Mouse (Mus musculus) megakaryocyte, embryonic 14.5 days (primary cell): ENCODE measurements around the gene Nid1.
"Not testable (repeated sequence)": the region's sequence is repeated elsewhere in the genome, so short reads cannot be mapped to it uniquely, and the experiment has no call there.

ENCODE experiments used
- FLI1 ChIP-seq: IDR thresholded peaks from 2 replicates; pipeline ENCODE4 v1.6.1; 2012; ENCODE audit warnings: low read length, inconsistent platforms, mixed read lengths
- GATA1 ChIP-seq: IDR thresholded peaks from 3 replicates; pipeline ENCODE4 v1.6.1; 2012; ENCODE audit warnings: mixed read lengths, low read length, inconsistent platforms, borderline replicate concordance

- TF ChIP-seq GATA1, FLI1: not testable (repeated sequence)
Measured at GRCm38 (mm10) chr13:13415120-13416006, 22.0 kb upstream of the Nid1 start.
